Mouse (Mus musculus) C2C12 (cell line): Measurements from ENCODE around the gene Pdcd7. TPM values are rescaled to one million over a fixed set of nuclear protein-coding genes. Genes with fewer than 3 reads are reported as not detected.

Experiments used
- H3K27me3 ChIP-seq: one replicate; pipeline ENCODE4 v1.6.1; 2011; ENCODE audit not compliant: control insufficient read depth, insufficient read depth, insufficient read length
- H3K36me3 ChIP-seq: one replicate; pipeline ENCODE4 v1.6.1; 2011; ENCODE audit not compliant: control insufficient read depth, insufficient read depth
- H3K4me3 ChIP-seq: one replicate; pipeline ENCODE4 v1.5.1; 2011; ENCODE audit warnings: mild to moderate bottlenecking, control low read depth; ENCODE audit not compliant: poor library complexity, insufficient read depth, severe bottlenecking
- H3K79me2 ChIP-seq: one replicate; pipeline ENCODE4 v1.6.1; 2011; ENCODE audit not compliant: control insufficient read depth, insufficient read depth
- H3K79me3 ChIP-seq: one replicate; pipeline ENCODE4 v1.6.1; 2011; ENCODE audit warnings: low read depth, control low read depth
- H3ac ChIP-seq: one replicate; pipeline ENCODE3; 2011; ENCODE audit warnings: low read depth; ENCODE audit not compliant: control insufficient read depth, insufficient read length
- CEBPB ChIP-seq: IDR thresholded peaks from one replicate; pipeline ENCODE4 v1.6.1; 2011; ENCODE audit warnings: low read depth, mild to moderate bottlenecking, control low read depth, moderate library complexity
- CTCF ChIP-seq: IDR thresholded peaks from one replicate; pipeline ENCODE4 v1.5.1; 2011; ENCODE audit not compliant: control insufficient read depth, insufficient read depth, insufficient read length
- FOSL1 ChIP-seq: IDR thresholded peaks from one replicate; pipeline ENCODE4 v1.8.0; 2011; ENCODE audit warnings: mild to moderate bottlenecking, low read length; ENCODE audit not compliant: poor library complexity, insufficient read depth, severe bottlenecking
- MAX ChIP-seq: IDR thresholded peaks from one replicate; pipeline ENCODE4 v1.6.1; 2011; ENCODE audit warnings: mild to moderate bottlenecking, control low read depth
- MYOD1 ChIP-seq: IDR thresholded peaks from one replicate; pipeline ENCODE4 v1.6.1; 2011; ENCODE audit warnings: low read depth; ENCODE audit not compliant: control insufficient read depth, insufficient read length
- MYOG ChIP-seq: IDR thresholded peaks from one replicate; pipeline ENCODE4 v1.6.1; 2011; ENCODE audit not compliant: control insufficient read depth, insufficient read length; ENCODE audit errors: extremely low read depth
- USF1 ChIP-seq: IDR thresholded peaks from one replicate; pipeline ENCODE4 v1.6.1; 2011; ENCODE audit warnings: low read depth, mild to moderate bottlenecking, control low read depth, moderate library complexity
- polyA plus RNA-seq: library from polyadenylated mRNA; unstranded; fragments of >200 nt; fragmentation: generic; extraction: Trizol; gene quantifications from one replicate; pipeline ENCODE4 v1.2.1, GENCODE M21; 2012; ENCODE audit warnings: missing spikeins

Pdcd7 gene
- polyA plus RNA-seq, 1 experiment = 9.7 TPM

DNA sequence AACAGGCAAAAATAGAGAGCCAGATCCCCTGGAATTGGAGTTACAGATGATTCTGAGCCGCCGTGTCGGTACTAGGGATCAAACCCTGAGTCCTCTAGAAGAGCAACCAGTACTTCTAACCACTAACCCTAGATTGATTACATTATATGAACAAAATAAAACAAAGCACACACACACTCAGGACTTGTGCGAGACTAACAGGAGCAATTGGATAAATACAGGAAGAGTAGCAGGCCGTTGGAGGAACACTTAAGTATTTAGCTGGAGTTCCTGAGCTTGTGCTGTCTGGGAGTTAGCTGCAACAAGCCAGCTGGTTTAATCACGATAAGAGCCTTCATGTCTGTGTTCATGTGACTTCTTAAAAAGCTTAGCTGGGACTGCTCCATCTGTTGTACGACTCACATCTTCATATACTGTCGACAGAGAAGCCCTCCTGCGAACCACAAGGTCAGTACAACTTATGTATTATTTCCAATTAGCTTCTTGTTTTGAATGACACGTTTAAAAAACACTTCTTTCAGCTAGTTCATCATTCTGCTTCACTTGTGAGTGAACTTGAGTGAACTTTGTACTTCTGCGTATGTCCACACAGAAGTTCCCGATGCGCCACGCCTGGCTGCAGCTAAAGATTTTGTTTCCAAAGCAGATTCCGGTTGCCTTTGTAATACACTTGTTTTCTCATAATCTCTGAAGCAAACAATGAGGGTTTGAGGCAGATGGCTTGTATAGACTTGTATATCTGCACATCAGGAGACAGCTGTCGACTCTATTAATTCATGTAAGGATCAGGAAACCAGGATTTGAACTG, 14.9 kb downstream of the Pdcd7 start, which contains the start of gene Ubap1l:
Ubap1l (plus strand) TSS at position 401 of the 808 bp plus-strand sequence.
- peaks cover 37% of the 10 kb centered on the region for H3K36me3 ChIP-seq

DNA sequence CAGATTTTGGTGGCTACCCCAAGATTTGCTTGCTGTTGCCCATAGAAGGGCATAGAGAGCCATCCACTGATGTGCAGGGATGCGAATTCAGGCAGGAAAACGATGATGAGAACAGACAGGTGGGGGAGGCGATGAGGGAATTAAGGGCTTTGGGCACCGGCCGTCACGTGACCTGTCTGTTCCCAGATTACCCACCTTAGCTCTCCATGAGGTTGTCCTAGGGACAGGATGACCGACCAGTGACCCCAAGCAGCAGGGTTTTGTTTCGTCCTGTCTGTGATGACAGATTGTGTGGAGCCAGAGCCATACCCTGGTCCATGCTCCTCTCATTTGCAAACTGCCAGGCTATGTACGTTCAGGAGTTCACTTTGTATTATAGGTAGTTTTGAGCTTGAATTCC, 17.8 kb downstream of the Pdcd7 start:
- TF ChIP-seq USF1 (peak; percentile 46), CTCF (no peak), MYOD1 (peak; percentile 28)
- H3K27me3 ChIP-seq = no peaks in the 10 kb centered on the region
- peaks cover 22% of the 10 kb centered on the region for H3K36me3 ChIP-seq
- no peaks in the 10 kb centered on the region for H3K79me2 ChIP-seq
- no peak overlapping the region for H3K4me3 ChIP-seq
- H3K79me3 ChIP-seq = no peaks in the 10 kb centered on the region
- H3ac ChIP-seq = no peak overlapping the region

More for the DNA sequence above, 14.9 kb downstream of the Pdcd7 start, which contains the start of gene Ubap1l:
- TF ChIP-seq CEBPB = no peak
- TF ChIP-seq FOSL1 = no peak
- Histone ChIP-seq H3K79me2 (no peaks in the 10 kb centered on the region), H3K79me3 (no peaks in the 10 kb centered on the region), H3K27me3 (no peaks in the 10 kb centered on the region), H3K4me3 (no peak within 1 kb of the TSS), H3ac (no peak within 1 kb of the TSS)

DNA sequence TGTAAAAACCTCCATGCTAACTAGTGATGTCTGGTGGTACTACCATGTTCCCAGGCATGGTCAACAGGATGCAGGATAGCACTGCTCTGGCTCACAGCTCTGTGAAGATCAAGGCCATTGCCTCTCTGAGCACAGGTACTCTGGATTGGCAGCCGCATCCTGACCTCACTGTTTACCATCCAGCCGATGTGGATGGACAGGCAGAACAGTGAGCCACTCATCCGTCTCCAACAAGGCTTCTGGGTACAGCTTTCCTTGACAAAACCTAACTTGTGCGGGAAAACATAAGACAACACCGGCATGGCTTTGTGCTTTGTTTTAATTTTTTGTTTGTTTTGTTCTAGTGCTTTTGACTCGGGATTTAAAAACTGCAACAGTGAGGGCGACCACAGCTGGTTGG, 19.8 kb downstream of the Pdcd7 start:
- H3ac ChIP-seq = no peak overlapping the region
- TF ChIP-seq CTCF = no peak
- no peak for TF ChIP-seq MAX
- TF ChIP-seq FOSL1 = no peak
- TF ChIP-seq MYOD1 = no peak
- no peak for TF ChIP-seq USF1
- no peak for TF ChIP-seq MYOG
- TF ChIP-seq CEBPB = no peak
- H3K4me3 ChIP-seq = no peak overlapping the region
- H3K79me2 ChIP-seq = no peaks in the 10 kb centered on the region
- H3K36me3 ChIP-seq = peaks cover 14% of the 10 kb centered on the region
- no peaks in the 10 kb centered on the region for H3K79me3 ChIP-seq
- H3K27me3 ChIP-seq = no peaks in the 10 kb centered on the region

DNA sequence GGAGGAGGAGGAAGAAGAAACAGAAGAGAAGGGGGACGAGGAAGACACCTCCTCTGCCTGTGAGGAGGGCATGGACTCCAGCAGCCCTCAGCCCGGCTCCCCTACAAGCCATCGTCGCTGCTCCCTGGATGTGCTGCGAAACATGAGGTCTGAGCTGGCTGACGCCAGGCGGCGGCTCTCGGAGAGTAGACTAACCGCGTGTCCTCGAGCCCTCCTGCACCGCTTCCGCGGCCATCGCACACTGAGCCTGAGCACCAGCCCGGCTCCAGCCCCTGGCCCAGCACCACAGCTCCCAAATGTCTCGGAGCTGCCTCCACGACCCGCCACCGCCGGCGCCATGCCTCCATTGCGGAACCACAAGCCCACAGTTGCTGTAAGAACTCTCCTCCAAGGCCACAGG, 25.9 kb downstream of the Pdcd7 start:
- Histone ChIP-seq H3ac (no peak overlapping the region), H3K79me3 (no peaks in the 10 kb centered on the region), H3K36me3 (no peaks in the 10 kb centered on the region), H3K4me3 (no peak overlapping the region), H3K79me2 (no peaks in the 10 kb centered on the region), H3K27me3 (no peaks in the 10 kb centered on the region)
- no peak for TF ChIP-seq MAX

DNA sequence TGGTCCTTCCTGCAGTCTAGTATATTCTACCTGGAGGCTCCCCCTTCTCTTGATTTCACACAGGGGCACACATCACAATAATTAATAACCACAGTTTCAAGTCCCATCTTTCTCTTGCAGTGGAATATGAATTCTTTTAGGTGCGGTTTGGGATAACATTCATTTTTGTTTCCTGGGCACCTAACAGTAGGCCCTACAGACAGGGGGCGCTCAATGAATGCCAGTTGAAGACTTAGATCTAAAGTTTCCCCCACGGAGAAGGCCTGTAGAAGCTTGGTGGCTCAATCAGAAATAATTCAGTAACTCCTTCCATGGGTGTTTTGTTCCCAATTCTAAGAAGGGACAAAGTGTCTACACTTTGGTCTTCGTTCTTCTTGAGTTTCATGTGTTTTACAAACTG, 26.5 kb downstream of the Pdcd7 start:
- Histone ChIP-seq H3K4me3 (no peak overlapping the region), H3K36me3 (no peaks in the 10 kb centered on the region), H3K79me3 (no peaks in the 10 kb centered on the region), H3K27me3 (no peaks in the 10 kb centered on the region), H3K79me2 (no peaks in the 10 kb centered on the region), H3ac (no peak overlapping the region)
- TF ChIP-seq USF1 (no peak), MYOG (no peak), CEBPB (no peak), MAX (no peak), MYOD1 (no peak), FOSL1 (no peak), CTCF (no peak)

DNA sequence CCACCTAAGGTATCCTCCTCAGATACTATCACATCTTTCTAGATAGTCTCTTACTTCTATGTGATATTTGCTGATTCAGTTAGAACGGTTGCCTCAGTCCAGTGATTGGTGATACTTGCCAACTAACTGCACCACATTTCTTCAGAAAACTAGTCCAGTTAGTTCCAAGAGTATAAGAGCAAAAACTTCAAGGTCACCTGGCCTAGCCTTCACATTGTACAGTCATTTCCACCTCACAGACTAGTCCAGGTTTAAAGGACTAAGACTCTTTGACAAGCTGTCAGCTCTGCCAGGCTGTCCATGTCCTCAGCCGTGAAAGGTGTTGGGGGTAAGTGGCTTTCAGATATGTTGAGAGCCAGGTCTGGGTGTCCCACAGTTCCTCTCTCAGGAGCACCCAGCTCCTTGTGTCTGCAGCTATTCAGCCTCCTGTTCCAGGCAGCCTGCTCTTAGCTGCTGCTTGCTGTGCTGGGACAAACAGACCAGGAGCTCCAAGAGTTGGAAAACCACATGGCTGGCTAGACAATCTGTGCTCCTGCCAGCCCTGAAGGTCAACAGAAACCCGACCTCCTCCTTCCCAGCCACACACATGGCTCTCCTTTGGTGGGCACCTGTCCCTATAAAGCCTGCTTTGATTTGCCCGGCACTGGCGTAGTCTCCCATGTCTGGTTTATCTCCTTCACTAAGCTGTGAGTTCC, 28.7 kb downstream of the Pdcd7 start:
- no peak for TF ChIP-seq CEBPB
- TF ChIP-seq USF1 = no peak
- no peak for TF ChIP-seq CTCF
- TF ChIP-seq MYOG = no peak
- TF ChIP-seq MAX = no peak
- no peak for TF ChIP-seq MYOD1
- no peak for TF ChIP-seq FOSL1
- Histone ChIP-seq H3K79me3 (no peaks in the 10 kb centered on the region), H3K4me3 (no peak overlapping the region)

More for the DNA sequence above, 28.7 kb downstream of the Pdcd7 start:
- Histone ChIP-seq H3K36me3 (no peaks in the 10 kb centered on the region), H3K79me2 (no peaks in the 10 kb centered on the region), H3K27me3 (no peaks in the 10 kb centered on the region), H3ac (no peak overlapping the region)
